Mouse (Mus musculus) kidney, adult 2 months (tissue): ENCODE results near the gene Thop1. TPM values are rescaled to one million over a fixed set of nuclear protein-coding genes. Genes with fewer than 3 reads are reported as not detected.

Experiments used
- DNase-seq: peaks from one replicate; pipeline ENCODE4 v3.0.0; 2021
- H3K27ac ChIP-seq: fragments of 200-500 bp; 2 replicates; pipeline ENCODE4 v1.5.1; 2012; ENCODE audit warnings: low read depth, low read length, control low read depth, inconsistent platforms; ENCODE audit not compliant: insufficient read depth
- H3K27me3 ChIP-seq: fragments of 200-500 bp; replicated peaks from 2 replicates; pipeline ENCODE4 v1.6.1; 2012; ENCODE audit warnings: mild to moderate bottlenecking, moderate library complexity, low read length, inconsistent platforms; ENCODE audit not compliant: control insufficient read depth, insufficient read depth
- H3K36me3 ChIP-seq: fragments of 200-500 bp; 2 replicates; pipeline ENCODE4 v1.6.1; 2012; ENCODE audit warnings: mild to moderate bottlenecking, moderate library complexity, low read length, inconsistent platforms; ENCODE audit not compliant: control insufficient read depth, insufficient read depth
- H3K4me1 ChIP-seq: fragments of 200-500 bp; 2 replicates; pipeline ENCODE4 v1.6.1; 2011; ENCODE audit warnings: low read length; ENCODE audit not compliant: control insufficient read depth, insufficient read depth
- H3K4me3 ChIP-seq: fragments of 200-500 bp; 2 replicates; pipeline ENCODE4 v1.5.1; 2011; ENCODE audit warnings: mild to moderate bottlenecking, low read depth, low read length, control low read depth; ENCODE audit not compliant: insufficient read depth
- CTCF ChIP-seq: fragments of 200-500 bp; conservative IDR thresholded peaks from 2 replicates; pipeline ENCODE4 v1.5.1; 2011; ENCODE audit warnings: low read depth, mild to moderate bottlenecking, control low read depth, low read length, moderate library complexity, mixed read lengths; ENCODE audit not compliant: insufficient read depth, insufficient read length
- POLR2A ChIP-seq: fragments of 200-500 bp; IDR thresholded peaks from one replicate; pipeline ENCODE4 v1.6.1; 2011; ENCODE audit warnings: low read depth, low read length, control low read depth
- WGBS: fragments of 180-500 bp; shearing (Covaris S2); methylation state at CpG from one replicate; pipeline ENCODE4 v1.1.7; 2018; 5-methylcytosine and 5-hydroxymethylcytosine counted together
- polyA plus RNA-seq: library from polyadenylated mRNA; depleted of rRNA; stranded (reverse); fragments of >200 nt; gene quantifications from 2 replicates; pipeline ENCODE4 v1.2.3, GENCODE M21; 2012; rRNA removed

Gene Thop1
- polyA plus RNA-seq: 22.2 and 26.1 TPM in 2 replicates

GRCm38 (mm10) chr10:81069836-81070235 lies at the start of gene Thop1:
TSS of gene Thop1 (plus strand) at chr10:81070035.
- peaks cover 4% of the 10 kb centered on the region; the same call in 1 of the 2 replicates for H3K4me1 ChIP-seq
- H3K27ac ChIP-seq: no peak within 1 kb of the TSS
- WGBS: under 1% methylated on average over 35 of the region's 35 CpGs
- H3K4me3 ChIP-seq: peak within 1 kb of the TSS; percentile 54
- no peak for TF ChIP-seq CTCF
- no peaks in the 10 kb centered on the region for H3K27me3 ChIP-seq
- no peaks in the 10 kb centered on the region for H3K36me3 ChIP-seq
- peak; percentile 99 for DNase-seq

GRCm38 (mm10) chr10:81020207-81020606 lies 49.6 kb upstream of the Thop1 start:
- WGBS: 57% methylated on average over 2 of the region's 2 CpGs
- Histone ChIP-seq H3K27me3 (no peaks in the 10 kb centered on the region; the same call in 1 of the 2 replicates), H3K4me3 (no peak overlapping the region), H3K27ac (no peak overlapping the region), H3K36me3 (no peaks in the 10 kb centered on the region), H3K4me1 (no peaks in the 10 kb centered on the region)
- TF ChIP-seq POLR2A (no peak), CTCF (no peak)
- no peak for DNase-seq

GRCm38 (mm10) chr10:81021547-81022110 lies 48.2 kb upstream of the Thop1 start:
- no peaks in the 10 kb centered on the region for H3K4me1 ChIP-seq
- H3K4me3 ChIP-seq: no peak overlapping the region
- WGBS: 14% methylated on average over 26 of the region's 26 CpGs
- H3K27me3 ChIP-seq: no peaks in the 10 kb centered on the region; the same call in 1 of the 2 replicates
- DNase-seq: no peak
- no peak overlapping the region for H3K27ac ChIP-seq
- H3K36me3 ChIP-seq: no peaks in the 10 kb centered on the region
- no peak for TF ChIP-seq POLR2A
- no peak for TF ChIP-seq CTCF

GRCm38 (mm10) chr10:81022744-81023143 lies 47.1 kb upstream of the Thop1 start:
- TF ChIP-seq CTCF (0 out of 2 replicates have a peak, but pooled peaks have one; percentile 25), POLR2A (no peak)
- no peaks in the 10 kb centered on the region for H3K4me1 ChIP-seq
- WGBS: 69% methylated on average over 8 of the region's 8 CpGs
- H3K27me3 ChIP-seq: no peaks in the 10 kb centered on the region; the same call in 1 of the 2 replicates
- DNase-seq: no peak
- no peak overlapping the region for H3K27ac ChIP-seq
- H3K36me3 ChIP-seq: no peaks in the 10 kb centered on the region
- no peak overlapping the region for H3K4me3 ChIP-seq

GRCm38 (mm10) chr10:81024346-81024937 lies 45.4 kb upstream of the Thop1 start:
- 73% methylated on average over 5 of the region's 5 CpGs for whole genome bisulfite sequencing
- no peak for TF ChIP-seq CTCF
- no peak for TF ChIP-seq POLR2A
- no peaks in the 10 kb centered on the region; the same call in 1 of the 2 replicates for H3K27me3 ChIP-seq

GRCm38 (mm10) chr10:81025047-81025621 lies 44.7 kb upstream of the Thop1 start:
- no peaks in the 10 kb centered on the region for H3K4me1 ChIP-seq
- 2% methylated on average over 37 of the region's 43 CpGs for WGBS
- H3K27ac ChIP-seq: no peak overlapping the region
- no peaks in the 10 kb centered on the region for H3K36me3 ChIP-seq
- TF ChIP-seq POLR2A: no peak
- no peak for TF ChIP-seq CTCF
- no peak overlapping the region for H3K4me3 ChIP-seq
- no peaks in the 10 kb centered on the region; the same call in 1 of the 2 replicates for H3K27me3 ChIP-seq
- DNase-seq: no peak

More at GRCm38 (mm10) chr10:81024346-81024937, 45.4 kb upstream of the Thop1 start:
- Histone ChIP-seq H3K4me1 (no peaks in the 10 kb centered on the region), H3K4me3 (no peak overlapping the region), H3K36me3 (no peaks in the 10 kb centered on the region), H3K27ac (no peak overlapping the region)
- no peak for DNase-seq

- TF ChIP-seq CTCF: no peak
- TF ChIP-seq POLR2A: no peak
- no peaks in the 10 kb centered on the region for H3K36me3 ChIP-seq
- H3K4me1 ChIP-seq: no peaks in the 10 kb centered on the region
- H3K27me3 ChIP-seq: no peaks in the 10 kb centered on the region; the same call in 1 of the 2 replicates
- no peak within 1 kb of the TSS for H3K27ac ChIP-seq
- DNase-seq: no peak
- WGBS: 49% methylated on average over 12 of the region's 12 CpGs
- H3K4me3 ChIP-seq: no peak within 1 kb of the TSS
These were observed 44.1 kb upstream of the Thop1 start, which contains the start of gene Diras1 for GRCm38 (mm10) chr10:81025639-81026275. TSS of gene Diras1 (minus strand) at chr10:81025662.
